Mouse (Mus musculus) heart, embryonic 15.5 days (tissue): Measurements from ENCODE around the gene Elk4. TPM values are rescaled to one million over a fixed set of nuclear protein-coding genes. Genes with fewer than 3 reads are reported as not detected.

Experiments
- ATAC-seq: fragments of 200-750 bp; cut with Nextera tagmentation; replicated peaks from 2 replicates; pipeline ENCODE4 v1.8.0; 2017; ENCODE audit warnings: low read depth, moderate TSS enrichment; ENCODE audit not compliant: insufficient number of reproducible peaks, insufficient read depth, low FRiP score
- H3K27ac ChIP-seq: fragments of 300-500 bp; sonication (generic); 2 replicates; pipeline ENCODE4 v1.5.1; 2015; ENCODE audit warnings: mild to moderate bottlenecking, inconsistent platforms
- H3K27me3 ChIP-seq: fragments of 300-500 bp; sonication (generic); 2 replicates; pipeline ENCODE4 v1.6.1; 2015; ENCODE audit warnings: inconsistent platforms
- H3K36me3 ChIP-seq: fragments of 300-500 bp; sonication (generic); 2 replicates; pipeline ENCODE4 v1.6.1; 2015; ENCODE audit warnings: mild to moderate bottlenecking, inconsistent platforms
- H3K4me1 ChIP-seq: fragments of 300-500 bp; sonication (generic); replicated peaks from 2 replicates; pipeline ENCODE4 v1.6.1; 2015; ENCODE audit warnings: inconsistent platforms
- H3K4me2 ChIP-seq: fragments of 300-500 bp; sonication (generic); 2 replicates; pipeline ENCODE4 v1.6.1; 2015; ENCODE audit warnings: inconsistent platforms, mild to moderate bottlenecking, moderate library complexity
- H3K4me3 ChIP-seq: fragments of 300-500 bp; sonication (generic); 2 replicates; pipeline ENCODE4 v1.5.1; 2015; ENCODE audit warnings: mild to moderate bottlenecking, inconsistent platforms
- H3K9ac ChIP-seq: fragments of 300-500 bp; sonication (generic); 2 replicates; pipeline ENCODE4 v1.6.1; 2015; ENCODE audit warnings: mild to moderate bottlenecking, inconsistent platforms
- H3K9me3 ChIP-seq: fragments of 300-500 bp; sonication (generic); replicated peaks from 2 replicates; pipeline ENCODE4 v1.6.1; 2016; ENCODE audit warnings: inconsistent platforms
- WGBS: fragments of 180-500 bp; shearing (Covaris S2); methylation state at CpG from one replicate; pipeline ENCODE4 v1.1.7; 2015; ENCODE audit warnings: mixed read lengths; 5-methylcytosine and 5-hydroxymethylcytosine counted together
- polyA plus RNA-seq: library from polyadenylated mRNA; unstranded; fragments of >200 nt; fragmentation: Nextera tagmentation; extraction: Ambion mirVana; gene quantifications from 2 replicates; pipeline ENCODE4 v1.2.1, GENCODE M21; 2015

The Elk4 gene
- polyA plus RNA-seq, 1 experiment from 2014 or later: 14.2 TPM

DNA sequence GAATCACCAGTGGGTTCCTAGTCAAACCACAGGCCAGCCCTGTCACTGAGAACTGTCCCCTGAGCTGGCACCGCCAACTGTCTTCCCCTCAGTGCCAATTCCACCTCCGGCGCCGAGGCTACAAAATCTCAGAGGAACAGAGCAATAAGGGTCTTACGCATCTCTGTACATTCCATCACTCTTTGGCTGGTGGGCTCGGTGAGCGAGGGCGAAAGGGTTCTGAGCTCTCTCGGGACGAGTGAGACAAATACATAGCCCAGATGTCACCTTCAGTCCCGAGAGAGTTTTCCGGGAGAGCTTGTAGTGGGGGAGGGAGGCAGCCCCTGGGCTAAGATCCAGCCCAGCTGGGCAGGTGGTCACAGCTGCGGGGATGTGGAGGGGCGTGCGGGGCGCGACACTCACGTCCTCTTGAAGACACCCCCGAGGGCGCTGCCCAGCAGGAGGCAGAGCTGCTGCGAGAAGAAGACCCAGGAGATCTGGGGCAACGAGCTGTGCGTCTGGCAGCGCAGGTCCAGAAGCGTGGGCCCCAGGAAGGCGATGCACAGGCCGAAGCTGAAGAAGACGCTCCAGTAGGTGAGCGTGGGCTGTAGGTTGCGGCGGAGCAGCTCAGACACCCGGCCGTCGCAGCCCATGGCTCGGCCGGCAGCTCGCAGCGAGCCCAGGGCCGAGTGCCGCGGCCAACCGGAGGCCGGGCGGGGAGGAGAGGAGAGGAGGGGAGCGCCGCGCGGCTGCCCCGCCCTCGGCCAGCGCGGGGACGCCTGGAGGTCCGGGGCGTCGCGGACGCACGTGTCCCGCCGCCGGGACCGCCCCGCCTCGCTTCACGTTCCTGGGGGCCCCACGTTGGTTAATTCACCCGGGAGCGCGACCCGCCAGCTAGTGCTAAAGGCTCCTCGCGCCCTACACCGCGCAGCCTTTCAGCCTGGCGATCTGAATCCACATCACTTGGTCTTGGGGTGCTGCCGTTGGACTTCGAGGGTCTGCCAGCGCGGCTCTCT lies 60.2 kb downstream of the Elk4 start, which contains the start of gene Mfsd4a:
Mfsd4a (minus strand) TSS at position 802 of the 995 bp plus-strand sequence.
- peak within 1 kb of the TSS; percentile 99 for H3K4me2 ChIP-seq
- H3K27ac ChIP-seq: no peak within 1 kb of the TSS
- H3K9me3 ChIP-seq: no peaks in the 10 kb centered on the region
- WGBS: 2% methylated on average over 79 of the region's 80 CpGs
- ATAC-seq: peak; percentile 73; the same call in 1 of the 2 replicates
- H3K36me3 ChIP-seq: no peaks in the 10 kb centered on the region
- H3K9ac ChIP-seq: peak within 1 kb of the TSS; percentile 63
- H3K4me3 ChIP-seq: peak within 1 kb of the TSS; percentile 56
- peaks cover 14% of the 10 kb centered on the region for H3K4me1 ChIP-seq
- peaks cover 56% of the 10 kb centered on the region for H3K27me3 ChIP-seq

DNA sequence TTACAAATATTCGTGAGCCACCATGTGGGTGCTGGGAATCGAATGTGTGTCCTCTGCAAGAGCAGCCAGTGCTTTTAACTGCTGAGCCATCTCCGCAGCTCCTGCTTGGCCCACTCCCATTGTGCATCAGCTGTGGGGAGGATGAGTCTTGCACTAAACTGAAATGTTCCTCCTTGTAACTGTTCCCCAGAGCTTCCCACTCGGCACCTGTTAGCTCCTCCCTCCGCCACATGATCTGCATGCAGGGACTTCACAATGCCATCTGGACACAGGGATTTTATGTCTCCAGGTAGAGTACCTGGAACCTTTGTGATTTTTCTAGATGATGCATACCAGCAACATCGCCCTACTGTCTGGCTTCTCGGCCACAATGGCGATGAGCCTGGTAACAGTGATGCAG lies 62.0 kb downstream of the Elk4 start:
- no peak overlapping the region for H3K4me3 ChIP-seq
- H3K4me2 ChIP-seq: no peak overlapping the region
- H3K36me3 ChIP-seq: no peaks in the 10 kb centered on the region
- H3K4me1 ChIP-seq: peaks cover 14% of the 10 kb centered on the region
- ATAC-seq: no peak
- no peaks in the 10 kb centered on the region for H3K9me3 ChIP-seq
- no peak overlapping the region for H3K27ac ChIP-seq
- 84% methylated on average over 8 of the region's 8 CpGs for WGBS
- peaks cover 56% of the 10 kb centered on the region for H3K27me3 ChIP-seq
- H3K9ac ChIP-seq: no peak overlapping the region

DNA sequence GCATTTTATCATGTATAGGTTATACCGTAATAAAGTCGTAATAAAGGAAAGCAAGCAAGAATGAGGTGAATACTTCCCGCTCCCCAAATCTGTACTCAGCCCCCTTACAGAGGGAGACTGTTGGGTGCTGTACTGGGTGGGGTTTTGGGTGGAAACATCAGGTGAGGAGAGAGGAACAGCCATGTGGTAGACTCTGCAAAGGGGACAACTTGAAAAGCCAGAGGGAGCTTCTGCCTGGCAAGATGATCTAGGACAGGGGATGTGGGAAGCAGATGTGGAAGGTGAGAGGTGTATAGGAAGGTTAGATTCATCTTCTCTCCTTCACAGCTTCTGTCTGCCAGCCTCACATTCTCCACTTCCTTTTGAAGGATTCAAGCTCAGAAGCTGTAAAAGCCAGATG lies 63.3 kb downstream of the Elk4 start:
- Histone ChIP-seq H3K9ac (no peak overlapping the region), H3K9me3 (no peaks in the 10 kb centered on the region), H3K36me3 (no peaks in the 10 kb centered on the region), H3K4me3 (no peak overlapping the region), H3K4me1 (peaks cover 14% of the 10 kb centered on the region), H3K27ac (no peak overlapping the region), H3K4me2 (no peak overlapping the region), H3K27me3 (peaks cover 46% of the 10 kb centered on the region)
- no peak for ATAC-seq
- 80% methylated on average over 3 of the region's 3 CpGs for WGBS

DNA sequence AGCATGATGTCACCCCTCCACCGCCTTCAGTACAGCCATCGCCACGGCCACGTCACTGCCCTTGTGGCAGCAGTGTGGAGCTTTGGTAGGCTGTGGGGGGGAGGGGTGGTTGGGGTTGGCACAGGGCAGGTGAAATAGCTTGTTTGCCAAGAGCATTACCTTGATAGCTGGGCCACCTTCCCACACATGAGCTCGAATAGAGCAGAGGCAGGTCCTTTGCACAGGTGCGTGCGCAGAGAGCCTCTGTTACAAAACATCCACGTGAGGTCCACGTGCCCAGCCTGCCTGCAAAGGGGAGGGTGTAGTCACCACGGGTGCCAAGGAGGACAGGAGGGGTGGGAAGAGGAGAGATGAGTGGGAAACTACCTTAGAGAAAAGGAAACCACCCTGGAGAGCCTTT lies 68.2 kb downstream of the Elk4 start:
- Histone ChIP-seq H3K9me3 (no peaks in the 10 kb centered on the region), H3K27me3 (no peaks in the 10 kb centered on the region), H3K36me3 (no peaks in the 10 kb centered on the region), H3K27ac (no peak overlapping the region), H3K4me3 (no peak overlapping the region), H3K4me2 (no peak overlapping the region), H3K4me1 (no peaks in the 10 kb centered on the region), H3K9ac (no peak overlapping the region)
- WGBS: 81% methylated on average over 10 of the region's 10 CpGs
- no peak for ATAC-seq

DNA sequence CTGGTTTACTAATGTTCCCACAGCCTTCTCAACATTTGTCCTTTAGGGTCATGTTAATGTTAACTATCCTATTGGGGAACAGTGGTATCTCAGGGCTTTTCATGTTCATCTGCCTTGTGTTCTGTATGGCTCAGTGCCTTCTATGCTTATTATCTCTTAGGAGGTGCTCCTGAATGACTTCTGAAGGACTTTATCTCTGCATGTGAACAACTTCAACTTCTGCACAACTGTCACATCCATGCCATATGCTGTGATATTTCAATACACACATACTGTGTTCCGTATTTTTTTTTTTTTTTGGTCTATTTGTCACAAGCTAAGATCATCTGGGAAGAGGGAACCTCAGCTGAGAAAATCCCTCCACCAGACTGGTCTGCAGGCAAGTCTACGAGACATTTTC lies 71.0 kb downstream of the Elk4 start:
- Histone ChIP-seq H3K27ac (no peak overlapping the region), H3K9ac (no peak overlapping the region), H3K9me3 (no peaks in the 10 kb centered on the region), H3K4me1 (no peaks in the 10 kb centered on the region), H3K4me3 (no peak overlapping the region), H3K27me3 (no peaks in the 10 kb centered on the region), H3K36me3 (no peaks in the 10 kb centered on the region), H3K4me2 (no peak overlapping the region)
- WGBS: 82% methylated on average over 2 of the region's 2 CpGs
- ATAC-seq: no peak

Other genes with a start within 250 kb of the Elk4 start
- 1.4 and 1.8 TPM in 2 replicates for gene Pm20d1, start 210.2 kb upstream of the Elk4 start, polyA plus RNA-seq
- gene Slc41a1, start 180.1 kb upstream of the Elk4 start, polyA plus RNA-seq: 8.9 and 11.4 TPM in 2 replicates
- 17.3 and 19.3 TPM in 2 replicates for gene Rab29, start 140.4 kb upstream of the Elk4 start, polyA plus RNA-seq
- gene Nucks1, start 97.1 kb upstream of the Elk4 start, polyA plus RNA-seq: 41.6 and 42.3 TPM in 2 replicates
- 4.0 and 6.0 TPM in 2 replicates for gene Slc45a3, start 44.6 kb upstream of the Elk4 start, polyA plus RNA-seq
- gene Mfsd4a, start 60.5 kb downstream of the Elk4 start, polyA plus RNA-seq: 7.2 and 11.2 TPM in 2 replicates
- gene Cdk18, start 132.1 kb downstream of the Elk4 start, polyA plus RNA-seq: 1.8 and 2.6 TPM in 2 replicates
- not detected in 2 replicates for gene Lemd1, start 183.8 kb downstream of the Elk4 start, polyA plus RNA-seq
- 0.04 TPM in 1 of 2 replicates, not detected in the other for gene AC124108.1, start 183.8 kb downstream of the Elk4 start, polyA plus RNA-seq
- gene Gm10188, start 222.2 kb downstream of the Elk4 start, polyA plus RNA-seq: not detected in 2 replicates